Mouse (Mus musculus) liver, adult 2 months (tissue): Measurements from ENCODE around the gene Lpar3. TPM values are rescaled to one million over a fixed set of nuclear protein-coding genes. Genes with fewer than 3 reads are reported as not detected.
A peak's percentile ranks its signal among the peaks of the same experiment; 100 is the strongest.

Experiments used
- DNase-seq: peaks from one replicate; pipeline ENCODE4 v3.0.0-alpha.2; 2011; ENCODE audit warnings: low read depth, low spot score; ENCODE audit errors: extremely low read depth
- H3K27ac ChIP-seq: fragments of 200-500 bp; replicated peaks from 2 replicates; pipeline ENCODE4 v1.5.1; 2012; ENCODE audit warnings: low read depth, mild to moderate bottlenecking, control low read depth, inconsistent platforms, low read length; ENCODE audit not compliant: insufficient read depth
- H3K27me3 ChIP-seq: fragments of 200-500 bp; 2 replicates; pipeline ENCODE4 v1.6.1; 2012; ENCODE audit warnings: mild to moderate bottlenecking, moderate library complexity, low read length, inconsistent platforms; ENCODE audit not compliant: control insufficient read depth, insufficient read depth
- H3K36me3 ChIP-seq: fragments of 200-500 bp; 2 replicates; pipeline ENCODE4 v1.6.1; 2012; ENCODE audit warnings: low read length, inconsistent platforms; ENCODE audit not compliant: control insufficient read depth, insufficient read depth
- H3K4me1 ChIP-seq: fragments of 200-500 bp; 2 replicates; pipeline ENCODE4 v1.6.1; 2011; ENCODE audit warnings: low read length; ENCODE audit not compliant: control insufficient read depth, insufficient read depth
- H3K4me3 ChIP-seq: fragments of 200-500 bp; 2 replicates; pipeline ENCODE4 v1.5.1; 2011; ENCODE audit warnings: low read depth, mild to moderate bottlenecking, control low read depth, low read length, moderate library complexity; ENCODE audit not compliant: insufficient read depth
- H3K79me2 ChIP-seq: fragments of 200-500 bp; 2 replicates; pipeline ENCODE4 v1.6.1; 2012; ENCODE audit warnings: inconsistent platforms, mild to moderate bottlenecking, low read length, moderate library complexity; ENCODE audit not compliant: control insufficient read depth, insufficient read depth
- H3K9ac ChIP-seq: fragments of 200-500 bp; 2 replicates; pipeline ENCODE4 v1.6.1; 2012; ENCODE audit warnings: low read depth, mild to moderate bottlenecking, control low read depth, inconsistent platforms, low read length
- CTCF ChIP-seq: fragments of 200-500 bp; IDR thresholded peaks from 2 replicates; pipeline ENCODE4 v1.5.1; 2011; ENCODE audit warnings: low read depth, low read length, control low read depth
- POLR2A ChIP-seq: fragments of 200-500 bp; IDR thresholded peaks from 2 replicates; pipeline ENCODE4 v1.6.1; 2011; ENCODE audit warnings: low read length, control low read depth; ENCODE audit not compliant: insufficient read depth; ENCODE audit errors: extremely low read depth
- WGBS: fragments of 180-500 bp; shearing (Covaris S2); methylation state at CpG from one replicate; pipeline ENCODE4 v1.1.7; 2018; 5-methylcytosine and 5-hydroxymethylcytosine counted together
- polyA plus RNA-seq: library from polyadenylated mRNA; depleted of rRNA; stranded (reverse); fragments of >200 nt; gene quantifications from 2 replicates; pipeline ENCODE4 v1.2.3, GENCODE M21; 2012
- total RNA-seq: library from RNA; depleted of rRNA; stranded (reverse); fragments of >200 nt; gene quantifications from 2 replicates; pipeline ENCODE4 v1.2.3, GENCODE M21; 2014

Gene Lpar3
- total and polyA plus RNA-seq, 2 experiments = 0.05 to 0.09 TPM

GRCm38 (mm10) chr3:146318520-146318938, 97.8 kb downstream of the Lpar3 start:
- Histone ChIP-seq H3K79me2 (no peaks in the 10 kb centered on the region), H3K36me3 (no peaks in the 10 kb centered on the region), H3K27me3 (no peaks in the 10 kb centered on the region), H3K27ac (no peak overlapping the region), H3K4me3 (no peak overlapping the region), H3K9ac (no peak overlapping the region), H3K4me1 (no peaks in the 10 kb centered on the region)
- DNase-seq = no peak
- TF ChIP-seq POLR2A (no peak), CTCF (no peak)
- 80% methylated on average over 16 of the region's 16 CpGs for WGBS

GRCm38 (mm10) chr3:146318987-146319386, 98.2 kb downstream of the Lpar3 start:
- no peaks in the 10 kb centered on the region for H3K27me3 ChIP-seq
- no peak overlapping the region for H3K9ac ChIP-seq
- H3K36me3 ChIP-seq = no peaks in the 10 kb centered on the region
- H3K79me2 ChIP-seq = no peaks in the 10 kb centered on the region
- H3K27ac ChIP-seq = no peak overlapping the region
- no peak overlapping the region for H3K4me3 ChIP-seq
- no peak for DNase-seq
- H3K4me1 ChIP-seq = no peaks in the 10 kb centered on the region
- WGBS = 66% methylated on average over 13 of the region's 13 CpGs
- TF ChIP-seq POLR2A = no peak
- TF ChIP-seq CTCF = no peak

GRCm38 (mm10) chr3:146319503-146319902, 98.7 kb downstream of the Lpar3 start:
- 86% methylated on average over 14 of the region's 14 CpGs for WGBS
- no peak overlapping the region for H3K4me3 ChIP-seq

GRCm38 (mm10) chr3:146324949-146325348, 104.2 kb downstream of the Lpar3 start:
- H3K27ac ChIP-seq = no peak overlapping the region
- 75% methylated on average over 8 of the region's 8 CpGs for WGBS
- peaks cover 3% of the 10 kb centered on the region for H3K4me1 ChIP-seq
- H3K27me3 ChIP-seq = 0 out of 2 replicates have a peak, but pooled peaks cover 2% of the 10 kb centered on the region
- no peak for DNase-seq
- no peak for TF ChIP-seq CTCF
- TF ChIP-seq POLR2A = no peak
- H3K9ac ChIP-seq = no peak overlapping the region
- no peak overlapping the region for H3K4me3 ChIP-seq
- H3K36me3 ChIP-seq = no peaks in the 10 kb centered on the region
- no peaks in the 10 kb centered on the region for H3K79me2 ChIP-seq

More at GRCm38 (mm10) chr3:146319503-146319902, 98.7 kb downstream of the Lpar3 start:
- DNase-seq = no peak
- no peaks in the 10 kb centered on the region for H3K79me2 ChIP-seq
- no peak overlapping the region for H3K9ac ChIP-seq
- no peaks in the 10 kb centered on the region for H3K36me3 ChIP-seq
- no peaks in the 10 kb centered on the region for H3K27me3 ChIP-seq
- H3K4me1 ChIP-seq = no peaks in the 10 kb centered on the region
- TF ChIP-seq CTCF (no peak), POLR2A (no peak)
- no peak overlapping the region for H3K27ac ChIP-seq

- no peaks in the 10 kb centered on the region for H3K36me3 ChIP-seq
- 0 out of 2 replicates have a peak, but pooled peaks cover 2% of the 10 kb centered on the region for H3K27me3 ChIP-seq
- H3K79me2 ChIP-seq = no peaks in the 10 kb centered on the region
- no peak for DNase-seq
- peaks cover 3% of the 10 kb centered on the region for H3K4me1 ChIP-seq
- H3K4me3 ChIP-seq = no peak overlapping the region
- no peak overlapping the region for H3K27ac ChIP-seq
- TF ChIP-seq CTCF (no peak), POLR2A (no peak)
- no peak overlapping the region for H3K9ac ChIP-seq
- WGBS = 39% methylated on average over 16 of the region's 17 CpGs
These were observed 106.2 kb downstream of the Lpar3 start for GRCm38 (mm10) chr3:146326743-146327536.

- DNase-seq = peak; percentile 66
- Histone ChIP-seq H3K9ac (0 out of 2 replicates have a peak overlapping the region, but pooled peaks have one; percentile 42), H3K79me2 (no peaks in the 10 kb centered on the region), H3K4me1 (peaks cover 3% of the 10 kb centered on the region), H3K4me3 (peak overlapping the region; percentile 31; the same call in 1 of the 2 replicates), H3K27me3 (0 out of 2 replicates have a peak, but pooled peaks cover 2% of the 10 kb centered on the region), H3K36me3 (no peaks in the 10 kb centered on the region), H3K27ac (no peak overlapping the region)
- 5% methylated on average over 13 of the region's 13 CpGs for WGBS
- TF ChIP-seq POLR2A = no peak
- TF ChIP-seq CTCF = no peak
These were observed 106.9 kb downstream of the Lpar3 start for GRCm38 (mm10) chr3:146327537-146328255.
